Mouse (Mus musculus) thymus, adult 2 months (tissue): ENCODE measurements around the gene Abracl.

Source experiments
- CTCF ChIP-seq: fragments of 200-500 bp; IDR thresholded peaks from 2 replicates; pipeline ENCODE4 v1.5.1; 2012; ENCODE audit warnings: mild to moderate bottlenecking, control low read depth, low read length, moderate library complexity, borderline replicate concordance; ENCODE audit not compliant: control insufficient read depth, poor library complexity, insufficient read depth; ENCODE audit errors: extremely low read depth
- POLR2A ChIP-seq: fragments of 200-500 bp; IDR thresholded peaks from 2 replicates; pipeline ENCODE4 v1.6.1; 2012; ENCODE audit warnings: mild to moderate bottlenecking, low read length, control low read depth, moderate library complexity; ENCODE audit not compliant: control insufficient read depth, poor library complexity, insufficient read depth; ENCODE audit errors: extremely low read depth

DNA sequence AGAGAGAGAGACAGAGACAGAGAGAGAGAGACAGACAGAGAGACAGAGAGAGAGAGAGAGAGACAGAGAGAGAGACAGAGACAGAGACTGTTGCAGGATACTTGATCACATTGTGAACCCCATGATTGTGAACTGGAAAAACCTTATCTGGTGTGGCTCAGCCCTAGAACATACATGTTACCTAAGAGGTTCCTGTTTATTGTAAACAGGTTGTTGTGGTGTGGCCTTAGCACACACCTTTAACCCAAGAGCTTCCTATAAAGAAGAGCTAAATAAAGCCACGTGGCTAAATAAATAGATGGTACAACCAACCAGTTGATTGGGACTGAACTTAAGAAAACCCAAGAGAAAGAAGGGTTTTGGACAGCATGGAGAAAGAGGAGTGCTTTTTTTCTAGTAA lies 13.3 kb downstream of the Abracl start:
- TF ChIP-seq POLR2A (no peak), CTCF (no peak)
